Mouse (Mus musculus) heart, adult 11 months (tissue): ENCODE results near the gene Gm10318.
A peak's percentile ranks its signal among the peaks of the same experiment; 100 is the strongest.

Experiments
- DNase-seq: peaks from one replicate; pipeline ENCODE4 v3.0.0; 2022

Gene Gm10318

GRCm38 (mm10) chr10:77852559-77852958 is at the start of gene Gm10318:
Gm10318 (plus strand) TSS chr10:77852859.
- no peak for DNase-seq

- DNase-seq, result peak; percentile 17
These were observed 48.6 kb upstream of the Gm10318 start for GRCm38 (mm10) chr10:77804095-77804494.

- DNase-seq, result no peak
These were observed 40.9 kb upstream of the Gm10318 start, which contains the start of gene Gm9507 for GRCm38 (mm10) chr10:77811743-77812142. Gm9507 (minus strand) TSS chr10:77811843.

- DNase-seq, result peak; percentile 83
These were observed 38.3 kb upstream of the Gm10318 start, which contains the start of gene Gm2696 for GRCm38 (mm10) chr10:77814382-77814781. Gm2696 (plus strand) TSS chr10:77814682.

- no peak for DNase-seq
These were observed 37.1 kb upstream of the Gm10318 start for GRCm38 (mm10) chr10:77815514-77815913.

GRCm38 (mm10) chr10:77818523-77818922 is 34.1 kb upstream of the Gm10318 start:
- no peak for DNase-seq

- no peak for DNase-seq
These were observed 33.5 kb upstream of the Gm10318 start for GRCm38 (mm10) chr10:77819203-77819602.

- peak; percentile 91 for DNase-seq
These were observed 25.7 kb upstream of the Gm10318 start, which contains the start of gene Krtap10-4 for GRCm38 (mm10) chr10:77826951-77827350. Krtap10-4 (minus strand) TSS chr10:77827095.

- no peak for DNase-seq
These were observed 17.0 kb upstream of the Gm10318 start, which contains the start of gene Krtap10-10 for GRCm38 (mm10) chr10:77835647-77836046. Krtap10-10 (plus strand) TSS chr10:77835947.

GRCm38 (mm10) chr10:77839006-77839405 is 13.7 kb upstream of the Gm10318 start:
- no peak for DNase-seq

- no peak for DNase-seq
These were observed 6.2 kb upstream of the Gm10318 start, which contains the start of gene Gm36176 for GRCm38 (mm10) chr10:77846503-77846902. Gm36176 (plus strand) TSS chr10:77846803.

GRCm38 (mm10) chr10:77846961-77847360 is 5.7 kb upstream of the Gm10318 start:
- DNase-seq, result no peak

- DNase-seq, result no peak
These were observed 5.1 kb upstream of the Gm10318 start for GRCm38 (mm10) chr10:77847538-77847937.

- no peak for DNase-seq
These were observed 9.0 kb downstream of the Gm10318 start, which contains the start of gene Gm3285 for GRCm38 (mm10) chr10:77861675-77862074. Gm3285 (plus strand) TSS chr10:77861975.

GRCm38 (mm10) chr10:77864067-77864761 is 11.6 kb downstream of the Gm10318 start:
- DNase-seq, result peak; percentile 91

- DNase-seq, result no peak
These were observed 12.1 kb downstream of the Gm10318 start for GRCm38 (mm10) chr10:77864762-77865143.

GRCm38 (mm10) chr10:77867546-77867945 is 14.9 kb downstream of the Gm10318 start:
- no peak for DNase-seq

- no peak for DNase-seq
These were observed 17.0 kb downstream of the Gm10318 start for GRCm38 (mm10) chr10:77869651-77870050.

- no peak for DNase-seq
These were observed 26.3 kb downstream of the Gm10318 start for GRCm38 (mm10) chr10:77878985-77879384.

GRCm38 (mm10) chr10:77880305-77880704 is 27.6 kb downstream of the Gm10318 start:
- no peak for DNase-seq

GRCm38 (mm10) chr10:77882553-77882952 is 29.9 kb downstream of the Gm10318 start:
- no peak for DNase-seq

- DNase-seq, result no peak
These were observed 33.5 kb downstream of the Gm10318 start for GRCm38 (mm10) chr10:77886007-77886747.

- DNase-seq, result no peak
These were observed 38.4 kb downstream of the Gm10318 start for GRCm38 (mm10) chr10:77890987-77891565.
